Mouse (Mus musculus) right cerebral cortex, postnatal 25 days (tissue): ENCODE results near the gene Hsph1.

ENCODE experiments used
- DNase-seq: peaks from one replicate; pipeline ENCODE4 v3.0.0; 2022

The Hsph1 gene

GRCm38 (mm10) chr5:149636075-149636920 is at the start of gene Hsph1:
TSS of gene Hsph1 (minus strand) at chr5:149636376.
- peak; percentile 99 for DNase-seq

DNA sequence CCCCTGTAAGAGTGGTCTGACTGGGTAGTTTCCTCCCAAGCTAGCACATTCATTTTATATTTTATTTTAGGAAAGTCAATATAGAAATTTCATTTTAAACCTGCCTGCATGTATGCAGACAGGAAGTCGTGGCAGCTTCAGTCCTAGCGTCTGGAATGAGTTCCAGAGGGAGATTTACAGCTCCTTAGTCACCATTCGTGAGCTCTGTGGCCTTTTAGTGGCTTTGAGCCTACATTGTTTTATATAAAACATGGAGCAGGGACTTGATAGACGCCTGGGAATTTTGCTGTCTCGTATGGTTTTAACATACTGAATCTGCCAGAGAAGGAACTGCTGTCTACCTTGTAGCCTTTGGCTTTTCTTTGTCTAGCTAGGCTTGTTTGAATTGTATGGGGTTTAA is 44.8 kb upstream of the Hsph1 start:
- DNase-seq = no peak

DNA sequence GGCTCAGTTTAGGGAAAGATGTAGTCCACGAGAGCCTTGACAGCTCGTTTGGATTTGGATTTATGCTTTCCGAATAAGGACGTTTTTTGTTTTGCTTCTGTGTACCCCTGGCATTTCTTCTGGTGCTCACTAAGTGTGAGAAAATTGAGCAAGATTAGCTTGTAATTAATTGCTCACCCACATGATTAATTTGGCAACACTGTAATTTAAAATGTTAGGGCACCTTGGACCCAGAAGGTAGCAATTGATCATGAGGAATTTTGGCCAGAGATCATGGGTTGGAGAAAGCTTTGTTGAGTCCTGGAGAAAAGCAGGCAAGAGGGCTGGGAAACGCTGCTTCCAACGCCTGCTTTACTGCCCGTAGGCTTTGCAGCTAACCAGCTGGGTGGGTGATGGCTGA is 43.7 kb upstream of the Hsph1 start:
- no peak for DNase-seq

DNA sequence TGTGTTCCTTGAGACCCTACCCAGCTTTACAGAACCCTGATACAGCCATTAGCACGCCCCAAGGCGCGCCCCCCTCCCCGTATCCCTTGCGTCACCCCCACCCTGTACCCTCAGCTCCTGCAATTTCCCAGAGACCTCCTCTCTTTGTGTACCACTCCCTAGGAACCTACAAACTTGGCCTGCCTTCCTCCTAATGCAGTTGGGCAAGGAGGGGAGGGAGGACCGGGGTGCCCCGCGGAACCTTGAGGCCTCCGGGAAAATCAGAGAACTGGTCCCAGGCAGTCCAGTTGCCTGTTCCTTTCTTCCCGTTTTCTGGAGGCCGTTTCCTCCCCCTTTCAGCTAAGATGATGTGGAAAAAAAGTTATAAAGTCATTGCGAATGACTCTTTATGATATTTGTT is 43.2 kb upstream of the Hsph1 start:
- no peak for DNase-seq

- DNase-seq = no peak
These were observed 42.8 kb upstream of the Hsph1 start for GRCm38 (mm10) chr5:149678990-149679348.

GRCm38 (mm10) chr5:149678100-149678989 is 42.2 kb upstream of the Hsph1 start, which contains the start of gene B3glct:
TSS of gene B3glct (plus strand) at chr5:149678230.
- DNase-seq = peak; percentile 84

DNA sequence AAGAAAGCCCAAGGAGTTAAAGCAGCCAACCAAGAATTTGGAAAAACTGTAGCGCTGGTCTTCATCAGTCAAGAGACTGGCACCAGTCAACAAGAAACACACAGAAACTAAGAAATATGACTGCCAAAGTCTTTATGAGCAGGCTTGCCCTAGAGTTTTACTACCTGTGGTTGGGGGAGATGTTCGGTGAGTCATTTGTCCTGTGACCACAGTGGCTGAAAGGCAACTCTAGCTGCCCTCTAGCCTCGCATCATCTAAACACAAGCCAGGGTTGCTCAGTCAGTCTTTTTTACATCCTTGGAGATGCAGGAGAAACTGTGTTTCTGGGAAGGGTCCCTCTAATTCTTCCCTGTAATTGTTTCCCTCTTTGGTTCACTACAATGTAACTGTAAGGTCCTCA is 41.0 kb upstream of the Hsph1 start:
- no peak for DNase-seq

- DNase-seq = no peak
These were observed 27.2 kb upstream of the Hsph1 start for GRCm38 (mm10) chr5:149663417-149663816.

DNA sequence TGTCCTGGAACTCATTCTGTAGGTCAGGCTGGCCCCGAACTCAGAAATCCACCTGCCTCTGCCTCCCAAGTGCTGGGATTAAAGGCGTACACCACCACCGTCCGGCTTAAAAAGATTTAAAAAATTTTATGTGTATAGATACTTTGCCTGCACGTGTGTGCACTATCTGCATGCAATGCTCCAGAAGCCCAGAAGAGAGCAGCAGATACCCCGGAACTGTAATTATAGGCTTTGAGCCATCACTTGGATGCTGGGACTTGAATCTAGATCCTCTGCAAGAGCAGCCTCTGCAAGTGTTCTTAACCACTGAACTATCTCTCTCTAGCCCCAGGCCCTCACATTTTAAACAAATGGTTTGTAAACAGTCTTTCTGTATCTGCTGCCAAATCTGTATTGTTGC is 26.8 kb upstream of the Hsph1 start:
- DNase-seq = no peak

DNA sequence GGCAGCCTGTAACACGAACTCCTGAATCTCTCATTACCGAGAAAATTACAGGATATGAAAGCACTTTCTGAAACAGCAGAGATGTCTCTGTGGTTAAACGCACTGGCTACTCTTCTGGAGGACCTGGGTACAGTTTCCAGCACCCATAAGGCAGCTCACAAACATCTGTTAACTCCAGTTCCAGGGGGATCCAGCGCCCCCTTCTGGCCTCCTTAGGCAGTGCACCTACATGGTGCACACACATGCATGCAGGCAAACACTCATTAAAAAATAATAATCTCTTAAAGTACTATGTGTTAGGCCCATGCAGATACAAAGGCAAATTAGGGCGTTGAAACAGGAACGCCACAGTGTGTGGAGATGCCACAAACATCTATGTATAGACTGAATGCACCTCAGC is 25.3 kb upstream of the Hsph1 start:
- DNase-seq = no peak

DNA sequence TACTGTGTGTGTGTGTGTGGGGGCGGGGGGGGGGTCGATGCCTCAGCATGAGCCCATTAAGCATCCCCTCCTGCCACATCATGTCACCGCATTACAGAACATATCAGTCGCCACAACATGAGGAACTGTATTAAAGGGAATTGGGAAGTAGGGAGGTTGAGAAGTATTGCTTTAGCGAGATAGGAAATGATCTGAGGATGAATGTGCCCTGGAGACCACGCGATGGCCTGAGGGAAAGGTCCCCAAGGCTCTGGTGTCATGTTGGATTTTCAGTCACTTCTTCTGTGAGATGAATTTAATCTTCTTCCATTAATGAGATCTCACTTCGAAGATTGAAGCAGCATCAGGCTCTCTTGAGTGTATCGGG is 23.2 kb upstream of the Hsph1 start:
- DNase-seq = no peak

- no peak for DNase-seq
These were observed 22.7 kb upstream of the Hsph1 start for GRCm38 (mm10) chr5:149658741-149659413.

DNA sequence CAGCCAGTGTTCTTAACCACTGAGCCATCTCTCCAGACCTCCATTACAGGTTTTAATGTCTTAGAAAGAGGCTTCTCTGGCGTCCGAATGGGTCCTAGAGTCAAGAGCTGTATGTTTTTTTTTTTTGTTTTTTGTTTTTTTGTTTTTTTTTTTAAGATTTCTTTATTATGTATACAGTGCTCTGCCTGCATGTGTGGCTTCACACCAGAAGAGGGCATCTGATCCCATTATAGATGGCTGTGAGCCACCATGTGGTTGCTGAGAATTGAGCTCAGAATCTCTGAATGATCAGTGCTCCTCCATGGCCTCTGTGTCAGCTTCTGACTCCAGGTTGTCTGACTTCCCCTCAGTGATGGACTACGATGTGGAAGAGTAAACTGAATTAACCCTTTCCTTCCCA is 21.8 kb upstream of the Hsph1 start:
- DNase-seq = no peak

DNA sequence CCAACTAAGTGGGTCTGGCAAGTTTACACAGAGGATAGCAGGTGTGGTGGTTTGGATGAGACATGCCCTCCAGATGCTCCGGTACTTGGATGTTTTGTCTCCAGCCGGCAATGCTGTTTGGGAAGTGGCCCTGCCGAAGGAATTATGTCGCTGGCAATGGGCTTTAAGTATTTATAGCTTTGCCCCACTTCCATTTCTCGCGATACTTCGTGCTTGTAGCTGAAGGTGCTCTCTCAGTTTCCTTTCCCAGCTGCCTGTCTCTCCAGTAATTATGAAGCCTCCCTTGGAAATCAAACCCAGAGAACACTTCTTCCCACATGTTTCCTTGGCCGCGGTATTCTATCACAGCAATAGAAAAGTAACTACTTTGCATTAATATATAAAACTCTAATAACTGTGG is 19.5 kb upstream of the Hsph1 start:
- no peak for DNase-seq

DNA sequence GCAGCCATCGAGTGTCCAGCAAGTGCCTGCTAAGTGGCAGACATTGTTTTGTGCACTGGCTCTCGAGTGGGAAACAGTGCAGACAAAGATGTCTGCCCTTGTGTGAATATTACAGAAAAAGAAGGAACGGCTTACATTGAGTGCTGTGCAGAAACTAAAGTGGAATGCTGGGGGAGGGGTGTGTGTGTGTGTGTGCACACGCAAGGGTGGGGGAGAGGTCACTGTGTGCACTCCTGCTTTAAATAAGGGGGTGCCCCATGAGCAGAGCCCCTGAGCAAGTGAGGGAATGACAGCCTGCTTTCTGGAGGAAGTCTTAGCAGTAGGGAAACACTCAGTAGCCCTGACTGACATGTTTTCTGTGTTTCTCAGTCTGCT is 14.0 kb upstream of the Hsph1 start:
- no peak for DNase-seq

- DNase-seq = no peak
These were observed 13.5 kb upstream of the Hsph1 start for GRCm38 (mm10) chr5:149649499-149650178.

DNA sequence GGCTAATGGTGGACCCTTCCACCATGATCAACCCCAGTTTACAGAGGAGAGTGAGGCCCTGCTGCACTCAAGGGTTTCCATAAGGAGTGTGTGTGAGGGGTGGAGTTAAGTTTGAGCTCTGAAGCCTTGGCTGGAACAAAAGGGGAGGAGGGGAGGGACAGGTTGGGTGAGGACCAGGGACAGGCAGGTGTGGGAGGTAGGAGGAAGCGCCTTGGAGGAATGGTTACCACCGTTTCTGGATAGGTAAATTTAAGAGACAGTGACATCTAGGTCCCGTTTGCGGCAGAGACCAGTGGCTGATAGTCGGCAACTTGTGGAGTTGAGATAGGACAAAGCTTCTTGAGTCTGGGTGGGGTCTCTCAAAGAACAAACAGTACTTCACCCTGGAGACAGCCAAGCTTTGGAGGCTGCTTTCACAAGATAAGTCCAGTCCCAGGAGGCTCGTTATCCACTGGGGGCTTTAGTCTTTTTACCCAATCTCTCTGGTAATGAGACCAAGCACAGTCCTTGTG is 12.8 kb upstream of the Hsph1 start:
- no peak for DNase-seq

DNA sequence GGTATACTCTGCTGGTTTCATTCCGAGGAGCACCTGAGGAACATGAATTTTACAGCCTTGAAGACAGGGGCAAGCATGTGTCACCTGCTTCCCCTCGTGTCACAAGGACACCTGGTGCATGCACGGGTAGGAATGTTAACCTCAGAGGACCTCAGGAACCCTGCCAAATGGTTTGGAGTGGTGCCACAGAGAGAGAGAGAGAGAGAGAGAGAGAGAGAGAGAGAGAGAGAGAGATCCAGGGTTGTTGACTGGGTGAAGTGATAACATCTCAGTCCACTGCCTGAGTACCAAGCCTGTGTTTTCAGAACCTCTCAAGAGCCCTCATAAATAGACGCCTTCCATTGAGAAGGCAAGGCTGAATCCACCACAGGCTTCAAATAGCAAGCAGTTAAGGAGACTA is 12.0 kb upstream of the Hsph1 start:
- no peak for DNase-seq

- no peak for DNase-seq
These were observed 11.4 kb upstream of the Hsph1 start for GRCm38 (mm10) chr5:149647367-149648115.

GRCm38 (mm10) chr5:149642783-149643509 is 6.8 kb upstream of the Hsph1 start:
- DNase-seq = no peak

DNA sequence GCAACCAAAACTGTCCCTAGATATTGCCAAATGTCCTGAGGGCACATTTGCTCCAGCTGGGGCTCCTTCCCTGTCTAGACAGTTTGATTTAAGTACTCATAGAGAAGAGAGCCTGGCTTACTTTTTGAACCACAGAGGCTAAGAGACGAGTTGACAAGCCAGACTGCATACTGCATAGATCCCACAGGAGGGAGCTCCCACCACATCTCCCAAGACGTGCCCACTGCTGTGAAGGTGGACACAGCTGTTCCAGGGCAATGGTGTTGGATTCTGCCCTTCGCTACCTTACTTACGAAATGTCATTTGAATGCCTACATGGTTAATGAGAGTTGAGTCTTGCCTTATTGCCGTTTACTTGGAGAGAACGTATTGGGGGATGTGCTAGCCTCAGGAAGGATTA is 6.2 kb upstream of the Hsph1 start:
- no peak for DNase-seq
